Mouse (Mus musculus) hindbrain, embryonic 15.5 days (tissue): ENCODE measurements around the gene 4930442H23Rik. TPM values are rescaled to one million over a fixed set of nuclear protein-coding genes. Genes with fewer than 3 reads are reported as not detected.

Experiments used
- ATAC-seq: fragments of 200-750 bp; cut with Nextera tagmentation; 2 replicates; pipeline ENCODE4 v1.8.0; 2017; ENCODE audit warnings: low read depth, moderate number of reproducible peaks, moderate TSS enrichment; ENCODE audit not compliant: low FRiP score
- H3K27ac ChIP-seq: fragments of 300-500 bp; sonication (generic); replicated peaks from 2 replicates; pipeline ENCODE4 v1.5.1; 2015; ENCODE audit warnings: mild to moderate bottlenecking, inconsistent platforms
- H3K27me3 ChIP-seq: fragments of 300-500 bp; sonication (generic); 2 replicates; pipeline ENCODE4 v1.6.1; 2015; ENCODE audit warnings: control low read depth, inconsistent platforms
- H3K36me3 ChIP-seq: fragments of 300-500 bp; sonication (generic); 2 replicates; pipeline ENCODE4 v1.6.1; 2015; ENCODE audit warnings: control low read depth, inconsistent platforms
- H3K4me1 ChIP-seq: fragments of 300-500 bp; sonication (generic); replicated peaks from 2 replicates; pipeline ENCODE4 v1.6.1; 2015; ENCODE audit warnings: control low read depth, inconsistent platforms
- H3K4me2 ChIP-seq: fragments of 300-500 bp; sonication (generic); 2 replicates; pipeline ENCODE4 v1.6.1; 2015; ENCODE audit warnings: moderate library complexity, mild to moderate bottlenecking, inconsistent platforms
- H3K4me3 ChIP-seq: fragments of 300-500 bp; sonication (generic); 2 replicates; pipeline ENCODE4 v1.5.1; 2015; ENCODE audit warnings: mild to moderate bottlenecking, inconsistent platforms
- H3K9ac ChIP-seq: fragments of 300-500 bp; sonication (generic); 2 replicates; pipeline ENCODE4 v1.6.1; 2015; ENCODE audit warnings: inconsistent platforms
- H3K9me3 ChIP-seq: fragments of 300-500 bp; sonication (generic); 2 replicates; pipeline ENCODE4 v1.6.1; 2016; ENCODE audit warnings: control low read depth, inconsistent platforms
- WGBS: fragments of 180-500 bp; shearing (Covaris S2); methylation state at CpG from one replicate; pipeline ENCODE4 v1.1.7; 2015; 5-methylcytosine and 5-hydroxymethylcytosine counted together
- polyA plus RNA-seq: library from polyadenylated mRNA; unstranded; fragments of >200 nt; fragmentation: Nextera tagmentation; extraction: Ambion mirVana; gene quantifications from 2 replicates; pipeline ENCODE4 v1.2.1, GENCODE M21; 2015

The 4930442H23Rik gene
- polyA plus RNA-seq, 1 experiment from 2014 or later = 0.31 TPM

- Histone ChIP-seq H3K36me3 (peaks cover 60% of the 10 kb centered on the region), H3K27me3 (no peaks in the 10 kb centered on the region), H3K4me1 (no peaks in the 10 kb centered on the region), H3K4me3 (no peak overlapping the region), H3K9me3 (no peaks in the 10 kb centered on the region), H3K9ac (no peak overlapping the region), H3K27ac (no peak overlapping the region), H3K4me2 (no peak overlapping the region)
- ATAC-seq = no peak
- WGBS = 80% methylated on average over 12 of the region's 12 CpGs
Measured at GRCm38 (mm10) chr10:81152609-81153008, 31.0 kb downstream of the 4930442H23Rik start.

- no peak overlapping the region for H3K4me3 ChIP-seq
- no peaks in the 10 kb centered on the region for H3K9me3 ChIP-seq
- no peak overlapping the region for H3K9ac ChIP-seq
- no peak overlapping the region for H3K4me2 ChIP-seq
- no peaks in the 10 kb centered on the region for H3K4me1 ChIP-seq
- no peak overlapping the region for H3K27ac ChIP-seq
- H3K27me3 ChIP-seq = no peaks in the 10 kb centered on the region
- WGBS = 76% methylated on average over 6 of the region's 6 CpGs
- peaks cover 60% of the 10 kb centered on the region for H3K36me3 ChIP-seq
- ATAC-seq = no peak
Measured at GRCm38 (mm10) chr10:81151261-81151660, 32.4 kb downstream of the 4930442H23Rik start.

- H3K27ac ChIP-seq = no peak overlapping the region
- no peaks in the 10 kb centered on the region for H3K9me3 ChIP-seq
- ATAC-seq = no peak
- no peak overlapping the region for H3K4me3 ChIP-seq
- no peaks in the 10 kb centered on the region for H3K27me3 ChIP-seq
- peaks cover 59% of the 10 kb centered on the region for H3K36me3 ChIP-seq
- no peak overlapping the region for H3K4me2 ChIP-seq
- H3K9ac ChIP-seq = no peak overlapping the region
- WGBS = 93% methylated on average over 4 of the region's 4 CpGs
- H3K4me1 ChIP-seq = peaks cover 21% of the 10 kb centered on the region
Measured at GRCm38 (mm10) chr10:81146296-81146695, 37.4 kb downstream of the 4930442H23Rik start.

- Histone ChIP-seq H3K36me3 (peaks cover 59% of the 10 kb centered on the region), H3K4me3 (no peak overlapping the region), H3K4me2 (no peak overlapping the region), H3K9ac (no peak overlapping the region), H3K27me3 (no peaks in the 10 kb centered on the region), H3K27ac (no peak overlapping the region), H3K4me1 (peaks cover 26% of the 10 kb centered on the region), H3K9me3 (no peaks in the 10 kb centered on the region)
- WGBS = 91% methylated on average over 7 of the region's 7 CpGs
- no peak for ATAC-seq
Measured at GRCm38 (mm10) chr10:81145778-81146177, 37.9 kb downstream of the 4930442H23Rik start.

- no peak overlapping the region for H3K27ac ChIP-seq
- peaks cover 59% of the 10 kb centered on the region for H3K36me3 ChIP-seq
- no peak overlapping the region for H3K4me3 ChIP-seq
- H3K27me3 ChIP-seq = no peaks in the 10 kb centered on the region
- H3K4me1 ChIP-seq = peaks cover 31% of the 10 kb centered on the region
- H3K9ac ChIP-seq = no peak overlapping the region
- no peaks in the 10 kb centered on the region for H3K9me3 ChIP-seq
- WGBS = 93% methylated on average over 6 of the region's 6 CpGs
- ATAC-seq = no peak
- no peak overlapping the region for H3K4me2 ChIP-seq
Measured at GRCm38 (mm10) chr10:81145307-81145706, 38.3 kb downstream of the 4930442H23Rik start.

GRCm38 (mm10) chr10:81144667-81145066 lies 39.0 kb downstream of the 4930442H23Rik start:
- Histone ChIP-seq H3K4me3 (no peak overlapping the region), H3K9me3 (no peaks in the 10 kb centered on the region), H3K4me2 (no peak overlapping the region), H3K36me3 (peaks cover 57% of the 10 kb centered on the region), H3K4me1 (peaks cover 37% of the 10 kb centered on the region), H3K9ac (no peak overlapping the region), H3K27ac (no peak overlapping the region), H3K27me3 (no peaks in the 10 kb centered on the region)
- no peak for ATAC-seq
- 94% methylated on average over 27 of the region's 27 CpGs for WGBS

GRCm38 (mm10) chr10:81143845-81144437 lies 39.7 kb downstream of the 4930442H23Rik start:
- Histone ChIP-seq H3K9ac (no peak overlapping the region), H3K27ac (no peak overlapping the region), H3K27me3 (no peaks in the 10 kb centered on the region), H3K36me3 (peaks cover 53% of the 10 kb centered on the region), H3K4me3 (no peak overlapping the region), H3K4me1 (peaks cover 44% of the 10 kb centered on the region), H3K9me3 (no peaks in the 10 kb centered on the region), H3K4me2 (no peak overlapping the region)
- no peak for ATAC-seq
- WGBS = 95% methylated on average over 52 of the region's 52 CpGs

- ATAC-seq = no peak
- Histone ChIP-seq H3K27ac (no peak overlapping the region), H3K9ac (no peak overlapping the region), H3K4me1 (peaks cover 52% of the 10 kb centered on the region), H3K4me2 (no peak overlapping the region), H3K36me3 (peaks cover 46% of the 10 kb centered on the region), H3K27me3 (no peaks in the 10 kb centered on the region), H3K4me3 (no peak overlapping the region), H3K9me3 (no peaks in the 10 kb centered on the region)
- WGBS = 90% methylated on average over 7 of the region's 7 CpGs
Measured at GRCm38 (mm10) chr10:81143157-81143633, 40.5 kb downstream of the 4930442H23Rik start.

GRCm38 (mm10) chr10:81142551-81142981 lies 41.1 kb downstream of the 4930442H23Rik start:
- WGBS = 57% methylated on average over 5 of the region's 5 CpGs
- no peak for ATAC-seq
- no peak overlapping the region for H3K4me3 ChIP-seq
- H3K4me1 ChIP-seq = peaks cover 54% of the 10 kb centered on the region
- H3K9me3 ChIP-seq = no peaks in the 10 kb centered on the region
- H3K4me2 ChIP-seq = no peak overlapping the region
- H3K27me3 ChIP-seq = no peaks in the 10 kb centered on the region
- peaks cover 40% of the 10 kb centered on the region for H3K36me3 ChIP-seq
- H3K9ac ChIP-seq = no peak overlapping the region
- no peak overlapping the region for H3K27ac ChIP-seq

- Histone ChIP-seq H3K9me3 (no peaks in the 10 kb centered on the region), H3K4me1 (peaks cover 54% of the 10 kb centered on the region), H3K27me3 (no peaks in the 10 kb centered on the region), H3K4me2 (no peak overlapping the region), H3K9ac (no peak overlapping the region), H3K27ac (no peak overlapping the region), H3K4me3 (no peak overlapping the region), H3K36me3 (peaks cover 30% of the 10 kb centered on the region)
- ATAC-seq = no peak
- WGBS = 82% methylated on average over 7 of the region's 7 CpGs
Measured at GRCm38 (mm10) chr10:81141455-81142210, 42.0 kb downstream of the 4930442H23Rik start.

GRCm38 (mm10) chr10:81140717-81141454 lies 42.8 kb downstream of the 4930442H23Rik start:
- no peak for ATAC-seq
- peak overlapping the region; percentile 10; the same call in 1 of the 2 replicates for H3K4me3 ChIP-seq

GRCm38 (mm10) chr10:81140005-81140404 lies 43.6 kb downstream of the 4930442H23Rik start:
- Histone ChIP-seq H3K27ac (no peak overlapping the region; the same call in 1 of the 2 replicates), H3K9ac (peak overlapping the region; percentile 4; the same call in 1 of the 2 replicates), H3K4me2 (peak overlapping the region; percentile 97), H3K4me1 (peaks cover 61% of the 10 kb centered on the region), H3K27me3 (peaks cover 7% of the 10 kb centered on the region; the same call in 1 of the 2 replicates), H3K9me3 (no peaks in the 10 kb centered on the region), H3K4me3 (peak overlapping the region; percentile 10; the same call in 1 of the 2 replicates), H3K36me3 (peaks cover 15% of the 10 kb centered on the region)
- 68% methylated on average over 8 of the region's 8 CpGs for WGBS
- no peak for ATAC-seq

More at GRCm38 (mm10) chr10:81140717-81141454, 42.8 kb downstream of the 4930442H23Rik start:
- H3K4me2 ChIP-seq = peak overlapping the region; percentile 97
- H3K27ac ChIP-seq = no peak overlapping the region; the same call in 1 of the 2 replicates
- WGBS = 63% methylated on average over 10 of the region's 10 CpGs
- H3K9ac ChIP-seq = no peak overlapping the region
- peaks cover 23% of the 10 kb centered on the region for H3K36me3 ChIP-seq
- H3K27me3 ChIP-seq = no peaks in the 10 kb centered on the region; the same call in 1 of the 2 replicates
- no peaks in the 10 kb centered on the region for H3K9me3 ChIP-seq
- H3K4me1 ChIP-seq = peaks cover 56% of the 10 kb centered on the region
